Mouse (Mus musculus) liver, adult 2 months (tissue): ENCODE data around the gene Tradd.

ENCODE experiments used
- CTCF ChIP-seq: fragments of 200-500 bp; IDR thresholded peaks from 2 replicates; pipeline ENCODE4 v1.5.1; 2011; ENCODE audit warnings: low read depth, low read length, control low read depth
- POLR2A ChIP-seq: fragments of 200-500 bp; IDR thresholded peaks from 2 replicates; pipeline ENCODE4 v1.6.1; 2011; ENCODE audit warnings: low read length, control low read depth; ENCODE audit not compliant: insufficient read depth; ENCODE audit errors: extremely low read depth

DNA sequence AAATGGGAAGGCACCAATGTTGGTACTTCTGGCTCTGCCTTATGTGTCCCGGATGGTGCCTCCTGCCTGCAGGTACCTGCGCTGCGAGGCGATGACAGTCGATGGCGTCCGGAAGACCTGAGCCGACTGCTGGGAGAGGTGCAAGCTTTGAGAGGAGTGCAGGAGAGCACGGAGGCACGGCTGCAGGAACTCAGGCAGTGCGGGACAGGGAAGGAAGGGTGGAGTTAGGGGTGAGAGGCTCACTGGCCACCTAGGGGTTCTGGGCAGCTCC is 6.4 kb upstream of the Tradd start:
- TF ChIP-seq CTCF, result no peak
- TF ChIP-seq POLR2A, result no peak
